Mouse (Mus musculus) lung, postnatal 0 days (tissue): Measurements from ENCODE around the gene Flot2.

Experiments
- CTCF ChIP-seq: IDR thresholded peaks from 2 replicates; pipeline ENCODE4 v1.5.1; 2016; ENCODE audit warnings: antibody characterized with exemption, mild to moderate bottlenecking
- EP300 ChIP-seq: IDR thresholded peaks from 2 replicates; pipeline ENCODE4 v1.6.1; 2016; ENCODE audit warnings: antibody characterized with exemption, mild to moderate bottlenecking, control low read depth

DNA sequence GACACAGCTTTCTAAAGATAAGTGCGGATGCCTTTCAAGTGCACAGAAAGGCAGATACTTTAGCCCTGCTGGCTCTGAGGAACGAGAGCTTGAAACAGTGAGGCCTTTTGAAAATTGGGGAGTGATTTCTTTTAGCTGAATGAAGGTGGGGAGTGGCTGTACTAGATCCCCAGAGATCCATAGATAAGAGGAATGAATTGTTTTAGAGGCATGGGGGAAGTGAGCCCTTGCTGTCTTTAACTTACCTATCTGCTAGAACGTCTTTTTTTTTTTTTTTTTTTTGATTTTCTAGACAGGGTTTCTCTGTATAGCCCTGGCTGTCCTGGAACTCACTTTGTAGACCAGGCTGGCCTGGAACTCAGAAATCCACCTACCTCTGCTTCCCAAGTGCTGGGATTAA lies 59.3 kb downstream of the Flot2 start:
- TF ChIP-seq CTCF (no peak), EP300 (no peak)
